Mouse (Mus musculus) MEL (cell line): ENCODE results near the gene Gprc5a.

Source experiments
- CTCF ChIP-seq, 3 experiments: IDR thresholded peaks in 2 of 3; conservative IDR thresholded peaks in 1 of 3; 2 replicates each; pipeline ENCODE4 v1.5.1; 2011 to 2012; ENCODE audit warnings: low read length in 3 of 3, low read depth in 2 of 3, mild to moderate bottlenecking in 2 of 3, improper control_type of control experiment in 1 of 3, inconsistent platforms in 1 of 3, mixed read lengths in 1 of 3, moderate library complexity in 1 of 3; ENCODE audit not compliant: control insufficient read depth in 1 of 3, insufficient read depth in 1 of 3, poor library complexity in 1 of 3, severe bottlenecking in 1 of 3
- GABPA ChIP-seq: IDR thresholded peaks from 2 replicates; pipeline ENCODE4 v1.6.1; 2012; ENCODE audit warnings: low read depth, mild to moderate bottlenecking, inconsistent platforms, low read length, improper control_type of control experiment, moderate library complexity
- POLR2A ChIP-seq, 2 experiments: IDR thresholded peaks; 2 replicates each; pipeline ENCODE4 v1.6.1; 2011 to 2012; ENCODE audit warnings: low read length in 2 of 2, mild to moderate bottlenecking in 2 of 2, control low read depth in 1 of 2, improper control_type of control experiment in 1 of 2, low read depth in 1 of 2, moderate library complexity in 1 of 2; ENCODE audit not compliant: control insufficient read depth in 1 of 2, insufficient read depth in 1 of 2, poor library complexity in 1 of 2
- RCOR1 ChIP-seq: IDR thresholded peaks from 2 replicates; pipeline ENCODE4 v1.6.1; 2012; ENCODE audit warnings: low read depth, mild to moderate bottlenecking, inconsistent platforms, low read length, improper control_type of control experiment
- ZKSCAN1 ChIP-seq: IDR thresholded peaks from 2 replicates; pipeline ENCODE4 v1.6.1; 2012; ENCODE audit warnings: low read depth, mild to moderate bottlenecking, inconsistent platforms, low read length, improper control_type of control experiment, moderate library complexity

DNA sequence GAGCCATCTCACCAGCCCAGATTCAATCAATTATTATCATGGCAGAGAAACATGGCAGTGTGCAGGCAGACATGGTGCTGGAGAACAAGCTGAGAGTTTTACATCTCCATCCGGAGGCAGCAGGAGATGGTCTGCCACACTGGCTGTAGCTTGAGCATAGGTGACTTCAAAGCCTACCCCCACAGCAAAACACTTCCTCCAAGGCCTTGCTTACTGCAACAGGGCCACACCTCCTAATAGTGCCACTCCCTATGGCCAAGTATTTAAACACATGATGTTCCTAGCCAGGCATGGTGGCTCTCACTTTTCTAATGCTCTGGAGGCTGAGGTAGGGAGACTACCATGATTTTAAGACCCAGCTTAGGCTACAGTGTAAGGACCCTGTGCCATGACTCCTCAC is 20.3 kb downstream of the Gprc5a start:
- TF ChIP-seq RCOR1 (no peak), POLR2A (IDR thresholded peaks at IDR 0.05; ENCODE audit: control insufficient read depth in 1 of 2, insufficient read depth in 1 of 2, low read depth in 1 of 2, low read length in 2 of 2, poor library complexity in 1 of 2) (no peak), GABPA (no peak), ZKSCAN1 (no peak), CTCF (IDR thresholded peaks at IDR 0.05 in 2 of 3, conservative IDR thresholded peaks at IDR 0.05 in 1 of 3; ENCODE audit: control insufficient read depth in 1 of 3, insufficient read depth in 1 of 3, low read depth in 2 of 3, low read length in 3 of 3, poor library complexity in 1 of 3, severe bottlenecking in 1 of 3) (no peak)
